Mouse (Mus musculus) forebrain, postnatal 0 days (tissue): ENCODE data around the gene Cyp4f39. TPM values are rescaled to one million over a fixed set of nuclear protein-coding genes. Genes with fewer than 3 reads are reported as not detected.
"Not testable (repeated sequence)": the region's sequence is repeated elsewhere in the genome, so short reads cannot be mapped to it uniquely, and the experiment has no call there.

Source experiments
- ATAC-seq: fragments of 200-750 bp; cut with Nextera tagmentation; 2 replicates; pipeline ENCODE4 v1.8.0; 2017; ENCODE audit warnings: mild to moderate bottlenecking, moderate library complexity
- DNase-seq: peaks from one replicate; pipeline ENCODE4 v3.0.0-alpha.2; 2015
- H3K27ac ChIP-seq: fragments of 300-500 bp; sonication (generic); 2 replicates; pipeline ENCODE4 v1.5.1; 2014; ENCODE audit warnings: low read depth, mild to moderate bottlenecking, antibody characterized with exemption, low read length, moderate library complexity, mixed read lengths
- H3K27me3 ChIP-seq: fragments of 300-500 bp; sonication (generic); 2 replicates; pipeline ENCODE4 v1.6.1; 2014; ENCODE audit warnings: mild to moderate bottlenecking, low read length, mixed read lengths; ENCODE audit not compliant: insufficient read depth
- H3K36me3 ChIP-seq: fragments of 300-500 bp; sonication (generic); 2 replicates; pipeline ENCODE4 v1.6.1; 2014; ENCODE audit warnings: mild to moderate bottlenecking, moderate library complexity; ENCODE audit not compliant: insufficient read depth
- H3K4me1 ChIP-seq: fragments of 300-500 bp; sonication (generic); 2 replicates; pipeline ENCODE4 v1.6.1; 2014; ENCODE audit warnings: antibody characterized with exemption; ENCODE audit not compliant: insufficient read depth
- H3K4me2 ChIP-seq: fragments of 300-500 bp; sonication (generic); 2 replicates; pipeline ENCODE4 v1.6.1; 2014; ENCODE audit warnings: low read depth, mild to moderate bottlenecking, moderate library complexity
- H3K4me3 ChIP-seq: fragments of 300-500 bp; sonication (generic); 2 replicates; pipeline ENCODE4 v1.5.1; 2014; ENCODE audit warnings: low read depth, low read length, mixed read lengths
- H3K9ac ChIP-seq: fragments of 300-500 bp; sonication (generic); 2 replicates; pipeline ENCODE4 v1.6.1; 2014; ENCODE audit warnings: mild to moderate bottlenecking
- H3K9me3 ChIP-seq: fragments of 300-500 bp; sonication (generic); 2 replicates; pipeline ENCODE4 v1.6.1; 2016; ENCODE audit warnings: low read length
- CTCF ChIP-seq: sonication (generic); IDR thresholded peaks from 2 replicates; pipeline ENCODE4 v1.5.1; 2016; ENCODE audit warnings: antibody characterized with exemption, control low read depth, low read depth
- WGBS: fragments of 180-500 bp; shearing (Covaris S2); extraction: QIAGEN DNeasy Blood & Tissue Kit; methylation state at CpG from one replicate; pipeline ENCODE4 v1.1.7; 2014; 5-methylcytosine and 5-hydroxymethylcytosine counted together
- polyA plus RNA-seq: library from polyadenylated mRNA; unstranded; fragments of >200 nt; fragmentation: Nextera tagmentation; extraction: Ambion mirVana; gene quantifications from 2 replicates; pipeline ENCODE4 v1.2.1, GENCODE M21; 2015
- total RNA-seq: library from RNA; depleted of rRNA; stranded (reverse); fragments of >200 nt; gene quantifications from 2 replicates; pipeline ENCODE4 v1.2.3, GENCODE M21; 2014

Gene Cyp4f39
- total and polyA plus RNA-seq, 2 experiments from 2014 or later = 0.47 to 2.0 TPM

DNA sequence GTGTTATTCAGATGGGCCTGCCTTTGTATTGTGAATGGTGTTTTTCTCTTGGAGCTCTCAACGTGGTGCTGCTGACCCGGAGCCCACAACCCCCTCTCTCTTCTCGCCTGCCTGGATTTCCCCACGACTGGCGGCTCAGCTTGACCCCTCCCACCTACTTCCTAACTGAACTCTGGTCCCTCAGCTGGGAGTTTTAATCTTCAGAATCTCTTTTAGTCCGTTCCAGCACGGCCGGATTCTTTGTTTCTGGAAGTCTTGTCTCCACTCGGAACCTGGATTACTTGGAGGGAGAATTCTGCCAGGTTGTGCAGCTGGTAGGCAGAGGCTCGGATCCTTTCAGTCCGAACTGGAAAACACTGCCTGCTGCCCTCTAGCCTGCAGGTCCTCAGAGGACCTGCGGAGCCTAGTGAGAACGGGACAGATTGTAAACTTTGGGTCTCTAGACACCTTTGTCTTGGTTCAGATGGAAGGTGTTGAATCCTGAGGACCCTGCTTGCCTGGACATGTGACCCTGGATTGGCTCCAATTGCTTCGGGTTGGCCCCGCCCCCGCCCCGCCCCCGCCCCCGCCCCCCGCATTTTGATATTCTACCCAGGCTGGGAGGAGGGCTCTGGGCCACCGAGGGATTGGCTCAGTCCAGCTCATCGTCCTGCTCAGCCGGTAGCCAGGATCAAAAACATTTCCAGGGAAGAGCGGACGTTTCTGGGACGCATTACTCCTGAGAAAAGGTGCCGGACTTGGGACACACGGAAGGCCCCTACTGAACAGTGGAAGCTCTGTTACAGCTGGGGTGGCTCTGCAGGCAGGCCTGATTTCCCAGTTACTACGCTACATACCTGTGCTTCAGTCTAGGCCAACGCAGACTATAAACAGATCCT lies 53.6 kb downstream of the Cyp4f39 start, which contains the start of gene Cyp4f17:
Gene Cyp4f17, plus strand, starts transcription at position 200 of the 878 bp plus-strand sequence.
- Histone ChIP-seq H3K4me1 (peaks cover 5% of the 10 kb centered on the region; the same call in 1 of the 2 replicates), H3K36me3 (no peaks in the 10 kb centered on the region), H3K4me3 (peak within 1 kb of the TSS; percentile 44), H3K9ac (peak within 1 kb of the TSS; percentile 56), H3K9me3 (no peaks in the 10 kb centered on the region), H3K27me3 (no peaks in the 10 kb centered on the region), H3K27ac (peak within 1 kb of the TSS; percentile 57), H3K4me2 (peak within 1 kb of the TSS; percentile 74)
- DNase-seq = peak; percentile 56
- TF ChIP-seq CTCF = no peak
- ATAC-seq = peak; percentile 85
- WGBS = 2% methylated on average over 30 of the region's 30 CpGs

DNA sequence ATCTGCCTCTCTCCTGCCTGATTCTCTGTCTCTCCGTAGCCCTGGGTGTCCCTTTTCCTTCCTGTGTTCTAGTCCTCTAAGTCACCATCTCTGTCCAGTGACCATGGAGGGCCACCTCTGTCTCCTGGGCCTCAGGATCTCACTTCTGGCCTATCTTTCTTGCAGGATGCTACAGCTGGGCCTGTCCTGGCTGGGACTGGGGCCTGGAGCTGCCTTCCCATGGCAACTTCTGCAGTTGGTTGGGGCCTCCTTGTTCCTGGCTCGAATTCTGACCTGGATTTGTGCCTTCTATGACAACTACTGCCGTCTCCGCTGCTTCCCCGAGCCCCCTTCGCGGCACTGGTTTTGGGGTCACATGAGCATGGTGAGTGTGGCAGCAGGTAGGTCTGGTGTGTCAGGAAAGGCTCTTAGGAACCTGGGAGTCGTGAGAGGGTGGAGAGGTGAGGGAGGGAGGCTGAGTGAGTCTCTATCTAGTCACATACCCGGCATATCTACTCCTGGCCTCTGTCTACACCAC lies 54.3 kb downstream of the Cyp4f39 start:
- H3K36me3 ChIP-seq = no peaks in the 10 kb centered on the region
- no peak for TF ChIP-seq CTCF
- WGBS = 40% methylated on average over 9 of the region's 9 CpGs
- no peaks in the 10 kb centered on the region for H3K9me3 ChIP-seq
- H3K4me2 ChIP-seq = peak overlapping the region; percentile 74
- ATAC-seq = peak; percentile 18; the same call in 1 of the 2 replicates
- peaks cover 5% of the 10 kb centered on the region; the same call in 1 of the 2 replicates for H3K4me1 ChIP-seq
- DNase-seq = no peak
- no peaks in the 10 kb centered on the region for H3K27me3 ChIP-seq
- peak overlapping the region; percentile 57 for H3K27ac ChIP-seq
- H3K4me3 ChIP-seq = peak overlapping the region; percentile 44
- H3K9ac ChIP-seq = peak overlapping the region; percentile 56

DNA sequence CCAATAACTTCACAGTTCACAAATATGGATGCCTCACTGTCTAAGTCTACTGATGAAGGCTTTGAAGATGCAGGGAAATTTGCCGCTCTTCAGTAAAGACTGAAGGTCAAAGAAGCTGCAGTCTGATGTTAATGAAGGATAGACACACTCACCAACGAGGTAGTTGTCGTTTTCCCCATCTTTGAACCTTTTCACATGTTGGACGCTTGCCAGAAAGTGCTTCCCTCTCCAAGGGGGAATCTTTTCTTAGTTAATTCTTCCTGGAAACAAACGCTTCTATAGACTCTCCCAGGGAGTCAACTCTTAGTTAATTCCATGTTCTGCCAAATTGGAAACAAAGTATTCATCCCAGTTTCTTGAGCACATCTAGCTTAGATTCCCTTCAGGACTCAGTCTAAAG lies 63.6 kb downstream of the Cyp4f39 start:
- Histone ChIP-seq H3K4me1 (no peaks in the 10 kb centered on the region), H3K9ac (no peak overlapping the region), H3K36me3 (peaks cover 3% of the 10 kb centered on the region; the same call in 1 of the 2 replicates), H3K4me2 (no peak overlapping the region), H3K27ac (no peak overlapping the region), H3K27me3 (no peaks in the 10 kb centered on the region), H3K4me3 (no peak overlapping the region), H3K9me3 (no peaks in the 10 kb centered on the region)
- ATAC-seq (no peak), DNase-seq (no peak)
- WGBS = 50% methylated on average over 5 of the region's 5 CpGs
- no peak for TF ChIP-seq CTCF

DNA sequence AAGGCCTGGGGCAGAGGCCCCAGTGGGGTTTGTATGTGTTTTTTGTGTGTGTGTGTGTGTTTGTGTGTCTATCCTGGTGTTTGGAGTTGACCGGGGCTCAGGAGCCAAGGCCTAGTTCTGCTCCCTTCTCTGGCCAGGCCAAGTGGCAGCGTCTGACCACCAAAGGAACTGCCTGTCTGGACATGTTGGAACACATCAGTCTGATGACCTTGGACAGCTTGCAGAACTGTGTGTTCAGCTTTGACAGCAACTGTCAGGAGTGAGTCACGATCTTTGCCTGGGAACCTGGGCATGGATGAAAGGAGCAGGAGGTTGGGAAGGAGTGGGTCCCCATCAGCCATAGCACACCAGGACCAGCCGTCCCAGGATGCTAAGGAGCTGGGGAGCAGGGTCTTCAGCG lies 69.5 kb downstream of the Cyp4f39 start:
- H3K4me2 ChIP-seq = no peak overlapping the region

GRCm38 (mm10) chr17:32522386-32522785 lies 69.9 kb downstream of the Cyp4f39 start:
- DNase-seq (no peak), ATAC-seq (no peak)
- H3K4me1 ChIP-seq = no peaks in the 10 kb centered on the region
- no peak overlapping the region for H3K4me2 ChIP-seq
- 91% methylated on average over 4 of the region's 4 CpGs for WGBS
- H3K9ac ChIP-seq = no peak overlapping the region
- no peaks in the 10 kb centered on the region for H3K27me3 ChIP-seq
- peaks cover 3% of the 10 kb centered on the region; the same call in 1 of the 2 replicates for H3K36me3 ChIP-seq
- H3K27ac ChIP-seq = no peak overlapping the region
- no peak for TF ChIP-seq CTCF
- H3K4me3 ChIP-seq = no peak overlapping the region
- no peaks in the 10 kb centered on the region for H3K9me3 ChIP-seq

More for the DNA sequence above, 69.5 kb downstream of the Cyp4f39 start:
- H3K27me3 ChIP-seq = no peaks in the 10 kb centered on the region
- H3K4me1 ChIP-seq = no peaks in the 10 kb centered on the region
- H3K4me3 ChIP-seq = no peak overlapping the region
- 95% methylated on average over 5 of the region's 5 CpGs for WGBS
- no peaks in the 10 kb centered on the region for H3K9me3 ChIP-seq
- DNase-seq (no peak), ATAC-seq (no peak)
- peaks cover 3% of the 10 kb centered on the region; the same call in 1 of the 2 replicates for H3K36me3 ChIP-seq
- no peak overlapping the region for H3K27ac ChIP-seq
- H3K9ac ChIP-seq = no peak overlapping the region
- no peak for TF ChIP-seq CTCF

- no peak overlapping the region for H3K4me3 ChIP-seq
- no peaks in the 10 kb centered on the region for H3K27me3 ChIP-seq
- H3K9me3 ChIP-seq = no peaks in the 10 kb centered on the region
- no peak for TF ChIP-seq CTCF
- no peak overlapping the region for H3K27ac ChIP-seq
- ATAC-seq (no peak), DNase-seq (no peak)
- no peak overlapping the region for H3K9ac ChIP-seq
- no peak overlapping the region for H3K4me2 ChIP-seq
- WGBS = 91% methylated on average over 5 of the region's 5 CpGs
- H3K4me1 ChIP-seq = no peaks in the 10 kb centered on the region
- peaks cover 3% of the 10 kb centered on the region; the same call in 1 of the 2 replicates for H3K36me3 ChIP-seq
These were observed 70.3 kb downstream of the Cyp4f39 start for GRCm38 (mm10) chr17:32522816-32523215.

- Histone ChIP-seq H3K36me3 (peaks cover 3% of the 10 kb centered on the region; the same call in 1 of the 2 replicates), H3K27me3 (no peaks in the 10 kb centered on the region), H3K4me2 (no peak overlapping the region), H3K4me3 (no peak overlapping the region), H3K9ac (no peak overlapping the region), H3K4me1 (no peaks in the 10 kb centered on the region), H3K9me3 (no peaks in the 10 kb centered on the region), H3K27ac (no peak overlapping the region)
- TF ChIP-seq CTCF = no peak
- 93% methylated on average over 11 of the region's 11 CpGs for WGBS
- ATAC-seq (no peak), DNase-seq (no peak)
These were observed 71.4 kb downstream of the Cyp4f39 start for GRCm38 (mm10) chr17:32523895-32524294.

- WGBS = 94% methylated on average over 1 of the region's 1 CpGs
- H3K27ac ChIP-seq, H3K4me3 ChIP-seq, DNase-seq, H3K4me2 ChIP-seq, H3K36me3 ChIP-seq, H3K27me3 ChIP-seq, H3K9me3 ChIP-seq, H3K4me1 ChIP-seq, H3K9ac ChIP-seq, ATAC-seq: not testable (repeated sequence)
These were observed 73.8 kb downstream of the Cyp4f39 start for GRCm38 (mm10) chr17:32526341-32526740.
